Mouse (Mus musculus): ENCODE measurements at regions not wholly inside any gene's neighbourhood (a gene's known extent, or its start where the extent isn't known, plus 50 kb on each side); places are given as distances from the start of the nearest gene placed in this dataset. TPM values are rescaled to one million over a fixed set of nuclear protein-coding genes. Genes with fewer than 3 reads are reported as not detected.
"Not testable (repeated sequence)": the region's sequence is repeated elsewhere in the genome, so short reads cannot be mapped to it uniquely, and the experiment has no call there.

- TF ChIP-seq CTCF (IDR thresholded peaks at IDR 0.05) = no peak
- Histone ChIP-seq H3K27ac (no peak overlapping the region), H3K4me3 (no peak overlapping the region)
- intact Hi-C loops (cut with DNase I) = no loop called here
- no peak for DNase-seq
Observed at GRCm38 (mm10) chr5:50189394-50189793, 130.6 kb upstream of the Adgra3 start.

GRCm38 (mm10) chr5:50182721-50183120 lies 123.9 kb upstream of the Adgra3 start:
- intact Hi-C loops (cut with DNase I) = no loop called here
- Histone ChIP-seq H3K27ac (no peak overlapping the region), H3K4me3 (no peak overlapping the region)
- DNase-seq = no peak
- TF ChIP-seq CTCF (IDR thresholded peaks at IDR 0.05) = no peak

- DNase-seq = no peak
- no peak overlapping the region for H3K27ac ChIP-seq
- intact Hi-C loops (cut with DNase I) = no loop called here
- H3K4me3 ChIP-seq = no peak overlapping the region
- TF ChIP-seq CTCF (IDR thresholded peaks at IDR 0.05) = no peak
Observed at GRCm38 (mm10) chr5:50156557-50156956, 97.8 kb upstream of the Adgra3 start.

GRCm38 (mm10) chr5:50155170-50155860 lies 96.5 kb upstream of the Adgra3 start:
- DNase-seq; intact Hi-C loops (cut with DNase I); H3K4me3 ChIP-seq; H3K27ac ChIP-seq: not testable (repeated sequence)

GRCm38 (mm10) chr5:50146926-50147325 lies 88.1 kb upstream of the Adgra3 start:
- Histone ChIP-seq H3K4me3 (no peak overlapping the region), H3K27ac (no peak overlapping the region)
- TF ChIP-seq CTCF (IDR thresholded peaks at IDR 0.05) = no peak
- intact Hi-C loops (cut with DNase I) = no loop called here
- DNase-seq = peak; percentile 50

- no peak overlapping the region for H3K27ac ChIP-seq
- intact Hi-C loops (cut with DNase I) = no loop called here
- TF ChIP-seq CTCF (IDR thresholded peaks at IDR 0.05) = no peak
- DNase-seq = no peak
- H3K4me3 ChIP-seq = no peak overlapping the region
Observed at GRCm38 (mm10) chr5:50145458-50146083, 86.8 kb upstream of the Adgra3 start.

GRCm38 (mm10) chr5:50130202-50130601 lies 71.4 kb upstream of the Adgra3 start:
- TF ChIP-seq CTCF (IDR thresholded peaks at IDR 0.05) = no peak
- no peak overlapping the region for H3K27ac ChIP-seq
- intact Hi-C loops (cut with DNase I) = no loop called here
- no peak for DNase-seq
- H3K4me3 ChIP-seq = no peak overlapping the region

GRCm38 (mm10) chr5:50128972-50129371 lies 70.2 kb upstream of the Adgra3 start:
- TF ChIP-seq CTCF (IDR thresholded peaks at IDR 0.05) = no peak
- H3K4me3 ChIP-seq = no peak overlapping the region
- no peak overlapping the region for H3K27ac ChIP-seq
- intact Hi-C loops (cut with DNase I) = no loop called here
- no peak for DNase-seq

- Histone ChIP-seq H3K4me3 (no peak overlapping the region), H3K27ac (no peak overlapping the region)
- TF ChIP-seq CTCF (IDR thresholded peaks at IDR 0.05) = no peak
- intact Hi-C loops (cut with DNase I) = no loop called here
- no peak for DNase-seq
Observed at GRCm38 (mm10) chr5:50126594-50126993, 67.8 kb upstream of the Adgra3 start.

- no peak overlapping the region for H3K4me3 ChIP-seq
- no peak for DNase-seq
- no peak for TF ChIP-seq CTCF (IDR thresholded peaks at IDR 0.05)
- intact Hi-C loops (cut with DNase I) = no loop called here
- no peak overlapping the region for H3K27ac ChIP-seq
Observed at GRCm38 (mm10) chr5:50126177-50126576, 67.4 kb upstream of the Adgra3 start.

- no peak for DNase-seq
- intact Hi-C loops (cut with DNase I) = no loop called here
- H3K4me3 ChIP-seq = no peak overlapping the region
- H3K27ac ChIP-seq = no peak overlapping the region
- no peak for TF ChIP-seq CTCF (IDR thresholded peaks at IDR 0.05)
Observed at GRCm38 (mm10) chr5:50125676-50126075, 66.9 kb upstream of the Adgra3 start.

GRCm38 (mm10) chr5:50122829-50123241 lies 64.0 kb upstream of the Adgra3 start:
- H3K27ac ChIP-seq = no peak overlapping the region
- DNase-seq = no peak
- no peak for TF ChIP-seq CTCF (IDR thresholded peaks at IDR 0.05)
- intact Hi-C loops (cut with DNase I) = no loop called here
- H3K4me3 ChIP-seq = no peak overlapping the region

GRCm38 (mm10) chr5:50119860-50120259 lies 61.1 kb upstream of the Adgra3 start:
- Histone ChIP-seq H3K4me3 (no peak overlapping the region), H3K27ac (no peak overlapping the region)
- TF ChIP-seq CTCF (IDR thresholded peaks at IDR 0.05) = no peak
- intact Hi-C loops (cut with DNase I) = no loop called here
- DNase-seq = no peak

Small RNAs in the stretch of these regions (microRNA-seq; reads per million reads assigned to microRNA genes)
- gene Mir8117 = not detected
